Mouse (Mus musculus) neural tube, embryonic 14.5 days (tissue): ENCODE results near the gene Prrc2c. TPM values are rescaled to one million over a fixed set of nuclear protein-coding genes. Genes with fewer than 3 reads are reported as not detected.
"Not testable (repeated sequence)": the region's sequence is repeated elsewhere in the genome, so short reads cannot be mapped to it uniquely, and the experiment has no call there.

Experiments
- ATAC-seq: fragments of 200-750 bp; cut with Nextera tagmentation; 2 replicates; pipeline ENCODE4 v1.8.0; 2017; ENCODE audit warnings: low read depth, mild to moderate bottlenecking, moderate TSS enrichment, moderate library complexity
- H3K27ac ChIP-seq: fragments of 300-500 bp; sonication (generic); 2 replicates; pipeline ENCODE4 v1.5.1; 2014; ENCODE audit warnings: low read depth, mild to moderate bottlenecking, control low read depth, low read length, moderate library complexity, mixed read lengths
- H3K27me3 ChIP-seq: fragments of 300-500 bp; sonication (generic); 2 replicates; pipeline ENCODE4 v1.6.1; 2014; ENCODE audit warnings: low read length; ENCODE audit not compliant: control insufficient read depth, insufficient read depth
- H3K36me3 ChIP-seq: fragments of 300-500 bp; sonication (generic); 2 replicates; pipeline ENCODE4 v1.6.1; 2014; ENCODE audit warnings: low read length, mixed read lengths; ENCODE audit not compliant: control insufficient read depth, insufficient read depth
- H3K4me1 ChIP-seq: fragments of 300-500 bp; sonication (generic); 2 replicates; pipeline ENCODE4 v1.6.1; 2014; ENCODE audit warnings: low read length; ENCODE audit not compliant: control insufficient read depth, insufficient read depth
- H3K4me2 ChIP-seq: fragments of 300-500 bp; sonication (generic); 2 replicates; pipeline ENCODE4 v1.6.1; 2014; ENCODE audit warnings: mild to moderate bottlenecking, low read depth, low read length, control low read depth
- H3K4me3 ChIP-seq: fragments of 300-500 bp; sonication (generic); 2 replicates; pipeline ENCODE4 v1.5.1; 2014; ENCODE audit warnings: low read depth, low read length, control low read depth, mixed read lengths
- H3K9ac ChIP-seq: fragments of 300-500 bp; sonication (generic); replicated peaks from 2 replicates; pipeline ENCODE4 v1.6.1; 2014; ENCODE audit warnings: low read depth, mild to moderate bottlenecking, control low read depth, low read length, mixed read lengths
- H3K9me3 ChIP-seq: fragments of 300-500 bp; sonication (generic); 2 replicates; pipeline ENCODE4 v1.6.1; 2016; ENCODE audit warnings: low read length; ENCODE audit not compliant: control insufficient read depth
- WGBS: fragments of 180-500 bp; shearing (Covaris S2); extraction: QIAGEN DNeasy Blood & Tissue Kit; methylation state at CpG from one replicate; pipeline ENCODE4 v1.1.7; 2014; 5-methylcytosine and 5-hydroxymethylcytosine counted together
- polyA plus RNA-seq: library from polyadenylated mRNA; unstranded; fragments of >200 nt; fragmentation: Nextera tagmentation; extraction: Ambion mirVana; gene quantifications from 2 replicates; pipeline ENCODE4 v1.2.1, GENCODE M21; 2014

Gene Prrc2c
- 153 and 176 TPM in 2 replicates for polyA plus RNA-seq

DNA sequence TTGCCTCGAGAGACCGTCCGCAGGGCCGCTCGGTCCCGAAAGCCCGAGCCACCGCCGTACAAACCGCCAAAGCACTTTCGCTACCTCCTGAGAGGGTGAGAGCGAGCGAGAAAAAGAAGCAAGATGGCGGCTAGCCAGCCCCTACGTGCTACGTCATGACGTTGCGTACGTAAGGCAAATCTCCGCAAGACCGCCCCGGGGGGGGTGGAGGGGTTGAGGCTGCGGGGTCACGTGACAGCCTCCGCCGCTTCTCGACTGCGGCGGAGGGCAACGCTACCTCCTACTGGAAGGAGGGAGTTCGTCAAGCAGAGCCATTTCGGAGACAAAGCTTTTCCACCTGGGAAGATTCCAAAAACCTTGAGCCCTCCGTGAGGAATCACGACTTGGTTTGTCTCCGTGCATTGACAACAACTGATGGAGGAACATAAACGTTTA, at the start of gene Prrc2c:
Gene Prrc2c, minus strand, starts transcription at position 156 of the 435 bp plus-strand sequence.
- H3K9me3 ChIP-seq, result no peaks in the 10 kb centered on the region
- H3K27me3 ChIP-seq, result no peaks in the 10 kb centered on the region
- peak within 1 kb of the TSS; percentile 97 for H3K27ac ChIP-seq
- H3K4me1 ChIP-seq, result peaks cover 16% of the 10 kb centered on the region; the same call in 1 of the 2 replicates
- H3K36me3 ChIP-seq, result no peaks in the 10 kb centered on the region
- peak; percentile 96 for ATAC-seq
- peak within 1 kb of the TSS; percentile 86 for H3K4me3 ChIP-seq
- WGBS, result under 1% methylated on average over 36 of the region's 36 CpGs
- peak within 1 kb of the TSS; percentile 75 for H3K4me2 ChIP-seq
- H3K9ac ChIP-seq, result peak within 1 kb of the TSS; percentile 96

DNA sequence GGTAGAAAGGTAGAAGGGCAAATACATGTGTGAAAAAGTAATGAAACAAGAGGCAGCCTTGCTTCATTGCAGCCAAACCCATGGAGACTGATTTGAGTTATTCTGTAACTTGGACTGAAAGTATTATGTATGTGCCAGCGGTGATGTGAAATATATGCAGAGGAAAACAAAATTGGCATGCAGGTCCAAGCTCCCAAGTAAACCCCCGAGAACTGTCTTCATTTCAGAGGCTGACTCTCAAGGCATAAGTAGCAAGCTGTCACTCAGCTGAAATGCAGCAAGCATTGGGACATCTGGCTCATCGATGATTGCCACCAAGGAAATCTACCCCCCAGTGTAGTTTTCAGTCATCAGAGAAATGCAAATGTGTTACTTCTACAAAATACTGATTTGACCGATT, 44.9 kb upstream of the Prrc2c start:
- no peak for ATAC-seq
- H3K4me1 ChIP-seq, result no peaks in the 10 kb centered on the region
- no peak overlapping the region for H3K4me2 ChIP-seq
- no peaks in the 10 kb centered on the region for H3K9me3 ChIP-seq
- 84% methylated on average over 4 of the region's 4 CpGs for WGBS
- no peak overlapping the region for H3K4me3 ChIP-seq
- H3K27ac ChIP-seq, result no peak overlapping the region
- H3K9ac ChIP-seq, result no peak overlapping the region
- H3K36me3 ChIP-seq, result no peaks in the 10 kb centered on the region
- no peaks in the 10 kb centered on the region for H3K27me3 ChIP-seq

DNA sequence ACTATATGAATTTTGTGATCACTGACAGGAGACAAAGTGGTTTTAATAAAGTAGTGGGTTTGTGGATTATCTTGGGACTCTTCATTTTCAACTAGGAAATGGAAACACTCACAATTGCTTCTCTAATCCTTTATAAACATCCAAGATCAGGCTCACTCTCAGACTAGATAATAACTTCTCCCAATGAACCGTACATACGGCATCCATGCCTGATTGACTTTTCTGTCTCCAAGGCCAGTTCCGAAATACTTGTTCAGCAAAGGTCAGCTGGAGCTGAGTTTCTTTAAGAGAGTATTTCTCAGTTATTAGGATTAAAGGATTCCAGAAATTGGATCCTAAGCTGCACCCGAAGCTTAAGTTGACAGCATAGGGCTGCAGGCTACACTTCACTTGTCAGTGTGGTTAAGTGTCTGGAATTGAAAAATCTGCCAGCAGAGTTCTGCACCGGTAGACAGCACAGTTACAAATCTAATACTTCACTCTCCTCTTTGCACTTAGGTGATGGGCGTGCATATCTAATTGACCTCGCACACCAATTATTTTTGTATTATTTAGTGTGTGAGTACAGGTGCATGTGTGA, 43.4 kb upstream of the Prrc2c start:
- H3K9ac ChIP-seq, result no peak overlapping the region
- no peaks in the 10 kb centered on the region for H3K4me1 ChIP-seq
- H3K36me3 ChIP-seq, result no peaks in the 10 kb centered on the region
- no peaks in the 10 kb centered on the region for H3K27me3 ChIP-seq
- WGBS, result 90% methylated on average over 7 of the region's 7 CpGs
- H3K4me2 ChIP-seq, result no peak overlapping the region
- H3K9me3 ChIP-seq, result no peaks in the 10 kb centered on the region
- H3K4me3 ChIP-seq, result no peak overlapping the region
- H3K27ac ChIP-seq, result no peak overlapping the region
- no peak for ATAC-seq

DNA sequence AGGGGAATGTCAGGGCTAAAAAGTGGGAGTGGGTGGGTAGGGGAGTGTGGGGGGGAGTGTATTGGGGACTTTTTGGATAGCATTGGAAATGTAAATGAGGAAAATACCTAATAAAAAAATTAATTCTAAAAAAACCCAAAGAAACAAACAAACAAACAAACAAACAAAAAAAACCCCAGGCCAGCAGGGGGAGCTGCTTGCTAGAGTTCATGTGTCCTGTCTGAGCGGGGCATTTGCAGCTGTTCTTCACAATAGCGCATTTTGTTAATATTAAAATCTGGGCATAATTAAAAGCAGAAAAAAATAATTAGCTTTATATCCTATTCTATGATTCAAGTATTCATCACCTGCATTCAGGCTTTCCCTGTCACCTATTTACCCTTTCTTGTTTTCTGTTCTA, 40.7 kb upstream of the Prrc2c start:
- 94% methylated on average over 2 of the region's 2 CpGs for WGBS
- not testable (repeated sequence) for H3K4me1 ChIP-seq, ATAC-seq, H3K27me3 ChIP-seq, H3K4me2 ChIP-seq, H3K36me3 ChIP-seq, H3K4me3 ChIP-seq, H3K9me3 ChIP-seq, H3K27ac ChIP-seq, H3K9ac ChIP-seq

DNA sequence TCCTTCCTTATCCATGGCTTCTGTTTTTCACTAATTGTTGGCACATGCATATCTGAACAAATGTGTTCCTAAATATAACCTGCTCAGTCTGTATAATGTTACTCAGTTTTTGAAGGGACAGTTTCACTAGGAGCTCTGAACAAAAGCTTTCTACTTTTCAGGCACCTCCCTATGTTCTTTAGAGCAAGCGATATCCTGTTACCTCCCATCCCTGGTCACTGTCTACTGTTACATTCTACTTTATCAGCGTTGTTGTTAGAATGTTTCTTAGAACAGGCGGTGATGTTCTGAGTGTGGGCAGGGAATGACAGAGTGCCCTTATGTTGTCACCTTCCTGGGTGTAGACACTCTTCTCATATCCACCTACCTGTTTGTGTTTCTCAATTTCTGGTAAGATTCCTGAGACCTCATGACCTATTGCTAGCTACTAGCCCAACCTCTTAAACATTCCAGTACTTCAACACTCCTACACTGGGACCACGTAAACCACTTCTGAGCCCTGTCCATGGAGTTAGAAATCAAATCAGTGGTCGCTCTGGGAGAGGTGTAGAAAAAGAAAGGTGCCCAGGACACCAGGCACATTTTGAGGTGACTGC, 37.7 kb upstream of the Prrc2c start:
- no peaks in the 10 kb centered on the region for H3K9me3 ChIP-seq
- no peak for ATAC-seq
- H3K27me3 ChIP-seq, result no peaks in the 10 kb centered on the region
- H3K27ac ChIP-seq, result no peak overlapping the region
- H3K4me1 ChIP-seq, result no peaks in the 10 kb centered on the region
- H3K4me3 ChIP-seq, result no peak overlapping the region
- no peak overlapping the region for H3K9ac ChIP-seq
- 91% methylated on average over 5 of the region's 5 CpGs for WGBS
- H3K36me3 ChIP-seq, result no peaks in the 10 kb centered on the region
- H3K4me2 ChIP-seq, result no peak overlapping the region

DNA sequence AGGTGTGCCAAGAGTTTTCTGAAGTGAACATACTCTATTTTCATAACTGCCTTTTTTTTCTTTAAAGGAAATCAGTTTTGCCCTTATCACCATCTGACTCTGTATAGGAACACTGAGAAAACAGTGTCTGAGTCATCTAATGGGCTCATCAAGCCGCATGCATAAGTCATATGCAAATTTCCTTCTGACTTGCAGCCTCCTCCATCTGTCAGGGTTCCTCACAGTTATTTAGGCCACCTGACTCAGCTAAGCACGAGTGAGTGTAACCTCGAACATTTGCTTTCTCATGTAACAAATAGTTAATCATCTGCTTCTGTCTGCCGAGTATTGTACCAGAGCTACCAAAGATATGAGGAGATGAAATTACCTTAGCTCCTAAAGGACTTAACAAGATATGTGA, 33.3 kb upstream of the Prrc2c start:
- no peak for ATAC-seq
- H3K4me2 ChIP-seq, result no peak overlapping the region
- 56% methylated on average over 4 of the region's 4 CpGs for WGBS

DNA sequence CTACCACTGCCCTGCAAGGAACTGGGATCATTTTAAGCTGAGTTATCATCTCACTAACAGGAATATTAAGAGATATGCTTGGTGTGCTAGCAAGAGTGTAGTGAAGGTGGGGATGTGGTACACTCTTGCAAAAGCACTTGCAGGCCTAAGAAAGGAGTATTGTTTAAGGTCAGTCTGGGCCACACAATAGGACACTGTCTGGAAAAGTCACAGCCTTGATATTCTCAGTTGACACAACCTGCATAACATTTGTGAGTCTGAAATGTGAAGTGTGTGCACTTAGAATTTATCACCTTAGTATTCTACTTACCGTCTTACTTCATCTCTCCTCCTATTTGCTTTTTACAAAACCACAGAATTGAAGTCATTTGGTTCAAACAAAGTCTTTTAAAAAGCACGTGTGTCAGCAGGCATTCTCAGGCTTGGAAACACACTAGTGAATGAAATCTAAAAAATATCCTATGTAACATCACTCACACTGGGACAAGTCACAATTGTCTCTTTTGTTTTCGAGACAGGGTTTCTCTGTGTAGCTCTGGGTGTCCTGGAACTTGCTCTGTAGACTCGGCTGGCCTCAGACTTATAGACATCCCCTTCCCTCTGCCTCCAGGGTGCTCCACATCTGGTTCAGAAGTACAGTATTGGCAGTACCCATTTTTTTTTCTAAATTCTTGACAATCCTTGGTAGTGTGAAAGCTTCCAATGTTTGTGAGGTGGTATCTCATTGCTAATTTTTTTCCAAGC, 31.4 kb upstream of the Prrc2c start:
- Histone ChIP-seq H3K27me3 (no peaks in the 10 kb centered on the region), H3K36me3 (no peaks in the 10 kb centered on the region), H3K4me2 (no peak overlapping the region), H3K4me1 (no peaks in the 10 kb centered on the region), H3K4me3 (no peak overlapping the region), H3K9me3 (no peaks in the 10 kb centered on the region), H3K27ac (no peak overlapping the region), H3K9ac (no peak overlapping the region)
- 41% methylated on average over 4 of the region's 4 CpGs for WGBS
- no peak for ATAC-seq

More for the DNA sequence above, 33.3 kb upstream of the Prrc2c start:
- Histone ChIP-seq H3K4me1 (no peaks in the 10 kb centered on the region), H3K27me3 (no peaks in the 10 kb centered on the region), H3K4me3 (no peak overlapping the region), H3K27ac (no peak overlapping the region), H3K36me3 (no peaks in the 10 kb centered on the region), H3K9ac (no peak overlapping the region), H3K9me3 (no peaks in the 10 kb centered on the region)

DNA sequence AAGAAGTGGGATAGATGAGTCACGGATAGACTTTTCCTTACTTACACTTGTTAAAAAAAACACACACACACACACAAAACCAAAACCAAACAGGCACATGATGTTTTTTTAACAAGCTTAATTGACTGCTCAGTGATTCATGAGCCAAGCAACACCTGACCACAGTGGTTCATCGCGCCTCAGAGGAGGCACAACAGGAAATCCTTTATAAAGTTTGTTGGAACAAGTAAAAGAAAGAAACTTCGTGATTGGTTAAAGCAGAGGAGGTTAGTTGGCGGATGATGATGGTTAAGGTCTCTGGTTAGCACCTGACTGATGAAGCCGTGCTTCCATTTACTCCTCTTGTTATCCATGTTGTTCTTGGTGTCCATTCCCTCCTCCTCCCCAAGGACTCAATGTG, 11.7 kb upstream of the Prrc2c start:
- H3K4me1 ChIP-seq, result no peaks in the 10 kb centered on the region
- WGBS, result 94% methylated on average over 6 of the region's 6 CpGs
- H3K9me3 ChIP-seq, result no peaks in the 10 kb centered on the region

DNA sequence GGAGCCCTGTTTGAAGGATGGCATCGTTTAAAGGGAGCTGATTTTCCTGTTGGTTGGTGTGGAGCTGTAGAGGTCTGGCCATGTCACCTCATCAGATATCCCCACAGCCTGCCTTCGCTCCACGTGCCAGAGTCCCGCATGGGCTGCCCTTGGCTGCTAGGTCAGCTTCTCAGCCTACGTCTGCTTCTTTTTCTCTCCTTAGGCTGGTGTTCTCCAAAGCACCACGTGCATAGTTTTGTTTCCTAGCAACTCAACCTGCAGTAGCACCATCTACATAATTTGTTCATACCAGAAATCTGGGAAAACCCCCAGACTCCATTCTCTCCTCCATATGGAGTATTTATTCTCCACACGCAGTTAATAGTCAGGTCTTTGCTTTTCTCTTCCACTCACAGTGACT, 9.3 kb upstream of the Prrc2c start:
- no peak for ATAC-seq
- 75% methylated on average over 7 of the region's 7 CpGs for WGBS
- H3K4me1 ChIP-seq, result no peaks in the 10 kb centered on the region
- no peaks in the 10 kb centered on the region for H3K9me3 ChIP-seq
- H3K27me3 ChIP-seq, result no peaks in the 10 kb centered on the region
- no peak overlapping the region for H3K27ac ChIP-seq
- no peaks in the 10 kb centered on the region for H3K36me3 ChIP-seq
- no peak overlapping the region for H3K9ac ChIP-seq
- no peak overlapping the region for H3K4me2 ChIP-seq
- no peak overlapping the region for H3K4me3 ChIP-seq

More for the DNA sequence above, 11.7 kb upstream of the Prrc2c start:
- H3K4me3 ChIP-seq, result no peak overlapping the region
- H3K4me2 ChIP-seq, result no peak overlapping the region
- H3K27me3 ChIP-seq, result no peaks in the 10 kb centered on the region
- H3K9ac ChIP-seq, result no peak overlapping the region
- no peaks in the 10 kb centered on the region for H3K36me3 ChIP-seq
- ATAC-seq, result no peak
- no peak overlapping the region for H3K27ac ChIP-seq
